Mouse (Mus musculus): ENCODE results near the gene Rab1b. TPM values are rescaled to one million over a fixed set of nuclear protein-coding genes. Genes with fewer than 3 reads are reported as not detected.

Gene Rab1b
- total RNA-seq (2023) = 100 to 1,000 TPM; 103 to 108 TPM

GRCm38 (mm10) chr19:5106731-5107191, at the start of gene Rab1b:
TSS of gene Rab1b (minus strand) at chr19:5107072.

DNA sequence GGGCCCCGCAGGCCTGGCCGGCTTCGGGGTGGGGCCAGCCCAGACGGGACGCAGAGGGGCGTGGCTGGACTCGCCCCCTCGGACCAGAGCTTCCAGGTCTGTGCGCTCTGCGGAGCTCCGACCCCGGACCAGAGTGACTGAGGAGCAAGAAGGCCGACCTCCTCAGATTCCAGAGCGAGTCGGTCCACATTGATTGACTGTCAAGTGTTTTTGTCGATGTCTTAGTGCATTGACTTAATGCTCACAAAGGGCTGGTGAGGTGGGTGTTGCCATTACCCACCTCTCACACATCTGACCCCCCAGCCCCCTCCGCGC, 11.5 kb upstream of the Rab1b start, which contains the start of gene Klc2:
Gene Klc2 (minus strand): TSS at position 177 of the 315 bp plus-strand sequence.

GRCm38 (mm10) chr19:5098363-5099143, 8.3 kb downstream of the Rab1b start, which contains the start of gene Cnih2:
TSS of gene Cnih2 (minus strand) at chr19:5098521.

DNA sequence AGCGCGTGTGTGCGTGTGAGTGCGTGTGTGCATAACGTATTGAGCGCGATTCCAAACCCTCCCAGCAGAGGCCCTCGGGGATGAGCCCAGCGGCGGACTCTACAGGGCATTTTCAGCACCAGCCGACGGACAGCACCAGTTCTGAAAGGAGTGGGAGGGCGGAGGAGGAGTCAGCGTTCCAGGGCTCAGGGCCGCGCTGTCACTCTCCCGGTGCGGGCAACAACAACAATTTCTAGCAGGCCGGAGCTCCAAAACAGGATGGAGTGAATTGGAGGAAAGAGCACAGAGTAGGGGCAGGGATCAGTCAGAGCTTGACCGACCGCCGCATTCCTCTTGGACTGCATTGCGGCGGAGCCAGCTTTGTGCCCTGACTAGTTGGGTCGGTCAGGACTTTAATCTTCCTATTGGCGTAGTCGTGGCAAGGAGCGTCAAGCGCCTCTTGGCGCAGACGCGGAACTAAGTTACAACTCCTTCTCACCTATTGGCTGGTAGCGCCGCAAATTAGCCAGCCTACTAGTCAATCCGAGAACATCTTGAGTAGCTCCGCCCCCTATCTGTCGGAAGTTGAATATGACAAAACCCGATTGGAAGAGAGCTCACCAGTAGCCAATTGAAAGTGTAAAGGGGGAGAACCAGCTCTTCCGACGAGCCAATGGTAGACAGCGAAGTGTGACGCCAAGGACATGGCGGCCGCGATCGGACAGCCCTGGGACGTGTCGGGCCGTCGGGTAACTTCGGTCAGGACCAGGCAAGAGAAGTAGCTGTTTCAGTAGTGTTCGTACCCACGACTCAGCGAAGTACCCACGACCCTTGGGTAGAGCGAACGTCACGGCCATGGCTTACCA, 18.8 kb downstream of the Rab1b start, which contains the start of gene Yif1a:
Gene Yif1a (plus strand): TSS at position 655 of the 845 bp plus-strand sequence.

DNA sequence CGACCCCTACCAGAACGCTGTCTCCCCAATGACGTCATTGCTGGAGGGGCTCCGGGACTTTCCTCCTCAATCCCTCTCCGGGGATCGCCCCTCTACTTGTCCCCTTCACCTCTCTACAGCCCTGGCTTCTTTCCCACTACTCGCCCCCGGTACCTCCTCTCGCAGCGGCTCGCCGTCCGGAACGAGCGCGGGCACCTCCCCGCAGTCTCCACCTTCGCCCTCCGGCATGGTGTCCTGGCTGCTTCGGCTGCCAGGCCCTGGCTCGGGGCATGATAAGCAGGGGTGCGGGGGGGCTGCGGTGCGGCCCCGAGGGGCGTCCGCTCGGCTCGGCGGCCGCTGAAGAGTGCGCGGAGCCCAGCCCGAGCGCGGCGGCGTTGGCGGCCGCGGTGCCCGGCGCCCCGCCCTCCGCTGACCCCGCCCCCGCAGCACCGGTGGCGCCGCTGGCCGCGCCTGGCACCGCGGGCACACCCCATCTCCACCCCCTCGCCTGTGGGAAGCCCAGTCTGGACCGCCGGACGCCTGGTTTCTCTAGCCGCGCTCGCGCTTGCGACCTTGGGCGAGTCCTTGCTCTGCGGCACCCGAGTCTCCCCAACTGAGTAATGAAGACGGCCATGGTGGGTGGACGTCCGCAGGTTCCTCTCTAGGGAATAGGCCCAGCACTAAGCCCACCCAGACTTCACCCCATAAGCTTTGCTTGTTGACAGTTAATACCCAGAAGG, 21.6 kb downstream of the Rab1b start, which contains the start of gene Tmem151a:
Gene Tmem151a (minus strand): TSS at position 387 of the 719 bp plus-strand sequence.

DNA sequence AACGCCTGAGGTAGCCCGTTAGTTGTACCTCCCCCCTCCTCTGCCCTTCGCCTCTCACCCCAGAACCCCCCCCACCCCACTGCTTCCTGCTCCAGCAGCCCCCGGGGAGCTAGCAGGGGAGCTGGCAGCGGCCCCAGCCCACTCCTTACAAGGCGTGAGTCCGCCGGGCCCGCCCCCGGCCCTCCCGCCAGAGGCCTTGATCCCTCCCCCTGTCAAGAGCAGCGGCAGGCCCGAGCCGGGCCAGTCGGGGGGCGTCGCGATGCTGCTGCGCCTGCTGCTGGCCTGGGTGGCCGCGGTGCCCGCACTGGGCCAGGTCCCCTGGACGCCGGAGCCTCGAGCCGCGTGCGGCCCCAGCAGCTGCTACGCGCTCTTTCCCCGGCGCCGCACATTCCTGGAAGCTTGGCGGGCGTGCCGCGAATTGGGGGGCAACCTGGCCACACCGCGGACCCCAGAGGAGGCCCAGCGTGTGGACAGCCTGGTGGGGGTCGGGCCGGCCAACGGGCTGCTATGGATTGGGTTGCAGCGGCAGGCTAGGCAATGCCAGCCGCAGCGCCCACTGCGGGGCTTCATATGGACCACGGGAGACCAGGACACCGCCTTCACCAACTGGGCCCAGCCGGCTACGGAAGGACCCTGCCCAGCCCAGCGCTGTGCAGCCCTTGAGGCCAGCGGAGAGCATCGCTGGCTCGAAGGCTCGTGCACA, 38.9 kb downstream of the Rab1b start, which contains the start of gene Cd248:
Gene Cd248 (plus strand): TSS at position 212 of the 703 bp plus-strand sequence.

DNA sequence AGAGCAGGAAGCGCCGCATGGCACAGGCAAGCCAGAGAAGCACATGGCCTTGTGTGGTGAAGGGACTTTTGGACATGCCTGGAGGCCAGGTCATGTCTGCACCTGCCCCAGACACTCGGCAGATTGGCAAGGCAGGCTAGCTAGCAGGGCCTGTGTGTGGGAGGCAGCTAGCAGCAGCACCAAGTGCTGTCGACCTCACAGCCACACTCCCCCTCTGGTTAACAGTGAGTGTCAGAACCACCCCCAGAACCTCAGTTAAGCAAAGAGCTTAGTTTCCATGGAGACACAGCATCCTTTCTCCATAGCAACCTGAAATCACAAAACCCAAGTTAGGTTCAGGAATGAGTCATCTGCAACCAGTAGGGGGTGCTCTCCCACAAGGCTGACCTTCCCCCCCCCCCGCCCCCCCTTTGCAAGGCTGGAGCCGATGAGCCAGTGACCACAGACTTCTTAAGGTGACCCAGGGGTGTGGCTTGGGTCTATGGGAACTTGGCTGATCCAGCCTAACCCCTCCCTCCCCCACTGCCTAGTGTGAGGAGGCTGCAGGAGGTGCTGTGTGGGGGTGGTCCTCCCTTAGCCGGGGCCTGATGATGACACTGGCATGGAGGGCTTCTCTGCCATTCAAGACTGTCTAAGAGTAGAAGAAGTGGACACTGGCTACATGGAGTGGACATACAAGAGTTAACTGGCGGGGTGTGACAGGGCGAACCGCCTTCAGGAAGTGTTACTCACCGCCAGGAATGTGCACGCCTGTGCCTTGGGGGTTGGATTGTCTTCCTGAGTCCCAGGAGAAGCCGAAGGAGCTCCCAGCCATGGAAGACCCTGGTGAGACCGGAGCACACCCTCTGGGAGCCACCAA, 56.6 kb downstream of the Rab1b start, which contains the start of gene Rin1:
Gene Rin1 (plus strand): TSS at position 435 of the 859 bp plus-strand sequence.

Other genes with a start within 250 kb of the Rab1b start
- gene Actn3, start 229.2 kb downstream of the Rab1b start, total RNA-seq (2023) = under 1 TPM in 1 of 2 experiments, not detected in 1; 0.27 TPM
- gene Zdhhc24, start 228.4 kb downstream of the Rab1b start, total RNA-seq (2023) = 1 to 10 TPM; 5.0 to 6.1 TPM
- gene Bbs1, start 200.4 kb downstream of the Rab1b start, total RNA-seq (2023) = 1 to 10 TPM; 1.9 to 3.3 TPM
- gene Dpp3, start 178.8 kb downstream of the Rab1b start, total RNA-seq (2023) = 10 to 100 TPM; 89.3 to 95.6 TPM
- 1 to 10 TPM; 2.3 to 2.9 TPM for gene Peli3, start 163.9 kb downstream of the Rab1b start, total RNA-seq (2023)
- gene Mrpl11, start 144.9 kb downstream of the Rab1b start, total RNA-seq (2023) = 10 to 100 TPM; 32.4 to 35.4 TPM
- 1 to 10 TPM in 1 of 2 experiments, under 1 TPM in 1; 0.90 to 1.7 TPM for gene Npas4, start 116.8 kb downstream of the Rab1b start, total RNA-seq (2023)
- 1 to 10 TPM; 2.6 to 4.2 TPM for gene Slc29a2, start 83.2 kb downstream of the Rab1b start, total RNA-seq (2023)
- gene B4gat1, start 68.2 kb downstream of the Rab1b start, total RNA-seq (2023) = 1 to 10 TPM; 4.5 to 5.3 TPM
- gene AC124502.3, start 68.2 kb downstream of the Rab1b start, total RNA-seq (2023) = 1 to 10 TPM; 1.7 to 2.2 TPM
- 10 to 100 TPM; 60.1 to 63.1 TPM for gene Brms1, start 65.7 kb downstream of the Rab1b start, total RNA-seq (2023)
- gene Rin1, start 56.6 kb downstream of the Rab1b start, total RNA-seq (2023) = 10 to 100 TPM in 1 of 2 experiments, 1 to 10 TPM in 1; 7.5 to 11.2 TPM
- not detected for gene Cd248, start 39.0 kb downstream of the Rab1b start, total RNA-seq (2023)
- 1 to 10 TPM in 1 of 2 experiments, not detected in 1; 1.0 TPM for gene Tmem151a, start 21.5 kb downstream of the Rab1b start, total RNA-seq (2023)
- gene Yif1a, start 18.5 kb downstream of the Rab1b start, total RNA-seq (2023) = 10 to 100 TPM; 25.6 to 32.2 TPM
- 1 to 10 TPM; 3.4 to 3.6 TPM for gene Cnih2, start 8.6 kb downstream of the Rab1b start, total RNA-seq (2023)
- 10 to 100 TPM; 26.7 to 27.9 TPM for gene Klc2, start 11.5 kb upstream of the Rab1b start, total RNA-seq (2023)
- 100 to 1,000 TPM; 102 to 103 TPM for gene Pacs1, start 166.0 kb upstream of the Rab1b start, total RNA-seq (2023)
- gene Sf3b2, start 188.4 kb upstream of the Rab1b start, total RNA-seq (2023) = 100 to 1,000 TPM; 262 to 282 TPM
- gene Gal3st3, start 191.3 kb upstream of the Rab1b start, total RNA-seq (2023) = not detected
- not detected for gene Catsper1, start 228.7 kb upstream of the Rab1b start, total RNA-seq (2023)
- 1 to 10 TPM; 1.0 to 2.9 TPM for gene Cst6, start 242.5 kb upstream of the Rab1b start, total RNA-seq (2023)

All from T-cell, adult 66 days (primary cell).